13 mouse cellular contexts compared by ENCODE assay signal in genomic region chr11:79069453-79070153, GRCm38 (mm10).
DNase-seq lines count a peak whose midpoint lies in the region; ATAC-seq lines count a peak whose summit lies in the region.
"Had no signal": no experiment of that assay in that cellular context is flagged by ENCODE, and none has a peak within 500 bp of the region (broad histone marks: within the 10 kb centered on the region; RNA-seq: fewer than 3 reads in every experiment).

No protein-coding gene starts in this region.

- WGBS in kidney, embryonic 15.5 days = 59% methylated on average over 10 of the region's 10 CpGs
- 25% methylated on average over 10 of the region's 10 CpGs for WGBS in midbrain, embryonic 13.5 days

- H3K27me3 ChIP-seq in kidney, embryonic 15.5 days = no peaks in the 10 kb centered on the region
- H3K27me3 ChIP-seq in erythroblast, embryonic 14.5 days (ENCODE audit: control insufficient read depth) = no peaks in the 10 kb centered on the region
- H3K27me3 ChIP-seq in midbrain, embryonic 13.5 days = no peaks in the 10 kb centered on the region
- H3K27me3 ChIP-seq: embryonic facial prominence, embryonic 13.5 days; limb, embryonic 12.5 days had no signal

- H3K4me2 ChIP-seq in kidney, embryonic 15.5 days = no peak overlapping the region
- H3K4me2 ChIP-seq in midbrain, embryonic 13.5 days (replicated peaks) = no peak overlapping the region
- H3K4me2 ChIP-seq: embryonic facial prominence, embryonic 13.5 days; limb, embryonic 12.5 days had no signal

- H3K27ac ChIP-seq in kidney, embryonic 15.5 days = peak overlapping the region; percentile 60; the same call in 1 of the 2 replicates
- H3K27ac ChIP-seq in midbrain, embryonic 13.5 days = peak overlapping the region; percentile 52
- H3K27ac ChIP-seq: embryonic facial prominence, embryonic 13.5 days; limb, embryonic 12.5 days had no signal

- DNase-seq in kidney, adult 8-10 months = no peak
- peak; percentile 88 for DNase-seq in liver
- no peak for DNase-seq in layer of hippocampus, adult 11-12 months (ENCODE audit: low spot score)
- no peak for DNase-seq in spleen, adult 12 weeks (ENCODE audit: low spot score)
- no peak for DNase-seq in kidney, adult 18-20 months
- DNase-seq: adrenal gland, postnatal 14 days; thymus, adult 18-20 months had no signal

- no peak overlapping the region for H3K9ac ChIP-seq in kidney, embryonic 15.5 days
- H3K9ac ChIP-seq in midbrain, embryonic 13.5 days (replicated peaks) = no peak overlapping the region; the same call in 1 of the 2 replicates
- H3K9ac ChIP-seq: embryonic facial prominence, embryonic 13.5 days; limb, embryonic 12.5 days had no signal

- H3K9me3 ChIP-seq in kidney, embryonic 15.5 days (replicated peaks) = no peaks in the 10 kb centered on the region
- H3K9me3 ChIP-seq in erythroblast, embryonic 14.5 days (ENCODE audit: control insufficient read depth, low read length) = no peaks in the 10 kb centered on the region
- no peaks in the 10 kb centered on the region for H3K9me3 ChIP-seq in midbrain, embryonic 13.5 days
- H3K9me3 ChIP-seq: embryonic facial prominence, embryonic 13.5 days; limb, embryonic 12.5 days had no signal

- peaks cover 5% of the 10 kb centered on the region; the same call in 1 of the 2 replicates for H3K36me3 ChIP-seq in kidney, embryonic 15.5 days
- peaks cover 84% of the 10 kb centered on the region for H3K36me3 ChIP-seq in erythroblast, embryonic 14.5 days (ENCODE audit: control insufficient read depth)
- H3K36me3 ChIP-seq in midbrain, embryonic 13.5 days = no peaks in the 10 kb centered on the region

- no peak overlapping the region for H3K4me3 ChIP-seq in kidney, embryonic 15.5 days (replicated peaks)
- H3K4me3 ChIP-seq in erythroblast, embryonic 14.5 days (replicated peaks) = peak overlapping the region; percentile 69
- no peak overlapping the region for H3K4me3 ChIP-seq in midbrain, embryonic 13.5 days (replicated peaks)
- H3K4me3 ChIP-seq: embryonic facial prominence, embryonic 13.5 days; limb, embryonic 12.5 days had no signal

- 0 out of 2 replicates have a peak, but pooled peaks have one; percentile 10 for ATAC-seq in kidney, embryonic 15.5 days (replicated peaks; ENCODE audit: low FRiP score)
- ATAC-seq in midbrain, embryonic 13.5 days = peak; percentile 60
- ATAC-seq: inflammation-experienced regulatory T-cells, adult 6 months had no signal

- H3K4me1 ChIP-seq in kidney, embryonic 15.5 days = peaks cover 28% of the 10 kb centered on the region
- peaks cover 99% of the 10 kb centered on the region for H3K4me1 ChIP-seq in erythroblast, embryonic 14.5 days (ENCODE audit: control insufficient read depth)
- peaks cover 23% of the 10 kb centered on the region for H3K4me1 ChIP-seq in midbrain, embryonic 13.5 days (replicated peaks)
